Mouse (Mus musculus): ENCODE results near the gene Gm9573. TPM values are rescaled to one million over a fixed set of nuclear protein-coding genes. Genes with fewer than 3 reads are reported as not detected.
A peak's percentile ranks its signal among the peaks of the same experiment; 100 is the strongest.

The Gm9573 gene
- polyA plus RNA-seq, 1 experiment, result not detected

GRCm38 (mm10) chr17:35587291-35587690, 39.1 kb downstream of the Gm9573 start:
- no peak for DNase-seq
- Histone ChIP-seq H3K4me1 (ENCODE audit: control insufficient read depth, insufficient read depth, low read length) (no peaks in the 10 kb centered on the region), H3K27me3 (replicated peaks; ENCODE audit: control insufficient read depth, insufficient read depth, low read length) (no peaks in the 10 kb centered on the region), H3K4me3 (ENCODE audit: insufficient read depth, low read depth, low read length) (no peak overlapping the region), H3K27ac (ENCODE audit: insufficient read depth, low read depth, low read length) (no peak overlapping the region), H3K36me3 (ENCODE audit: control insufficient read depth, insufficient read depth, low read length) (no peaks in the 10 kb centered on the region)
- no peak for TF ChIP-seq CTCF (conservative IDR thresholded peaks at IDR 0.05; ENCODE audit: insufficient read depth, insufficient read length, low read depth, low read length)
- TF ChIP-seq POLR2A (IDR thresholded peaks at IDR 0.05; ENCODE audit: low read depth, low read length), result no peak
- WGBS, result 87% methylated on average over 1 of the region's 1 CpGs

GRCm38 (mm10) chr17:35584330-35584937, 42.0 kb downstream of the Gm9573 start:
- no peak overlapping the region for H3K4me3 ChIP-seq (ENCODE audit: insufficient read depth, low read depth, low read length)
- H3K27ac ChIP-seq (ENCODE audit: insufficient read depth, low read depth, low read length), result no peak overlapping the region
- 13% methylated on average over 16 of the region's 16 CpGs for WGBS
- H3K27me3 ChIP-seq (replicated peaks; ENCODE audit: control insufficient read depth, insufficient read depth, low read length), result no peaks in the 10 kb centered on the region
- peak; percentile 95 for TF ChIP-seq CTCF (conservative IDR thresholded peaks at IDR 0.05; ENCODE audit: insufficient read depth, insufficient read length, low read depth, low read length)
- TF ChIP-seq POLR2A (IDR thresholded peaks at IDR 0.05; ENCODE audit: low read depth, low read length), result no peak
- H3K36me3 ChIP-seq (ENCODE audit: control insufficient read depth, insufficient read depth, low read length), result no peaks in the 10 kb centered on the region
- peak; percentile 76 for DNase-seq
- no peaks in the 10 kb centered on the region for H3K4me1 ChIP-seq (ENCODE audit: control insufficient read depth, insufficient read depth, low read length)

GRCm38 (mm10) chr17:35582900-35583299, 43.5 kb downstream of the Gm9573 start:
- no peak for TF ChIP-seq POLR2A (IDR thresholded peaks at IDR 0.05; ENCODE audit: low read depth, low read length)
- peak; percentile 51 for TF ChIP-seq CTCF (conservative IDR thresholded peaks at IDR 0.05; ENCODE audit: insufficient read depth, insufficient read length, low read depth, low read length)
- Histone ChIP-seq H3K36me3 (ENCODE audit: control insufficient read depth, insufficient read depth, low read length) (no peaks in the 10 kb centered on the region), H3K4me1 (ENCODE audit: control insufficient read depth, insufficient read depth, low read length) (no peaks in the 10 kb centered on the region), H3K27ac (ENCODE audit: insufficient read depth, low read depth, low read length) (no peak overlapping the region), H3K27me3 (replicated peaks; ENCODE audit: control insufficient read depth, insufficient read depth, low read length) (no peaks in the 10 kb centered on the region), H3K4me3 (ENCODE audit: insufficient read depth, low read depth, low read length) (no peak overlapping the region)
- DNase-seq, result no peak
- WGBS, result 98% methylated on average over 1 of the region's 1 CpGs

- no peak for TF ChIP-seq POLR2A (IDR thresholded peaks at IDR 0.05; ENCODE audit: low read depth, low read length)
- peak; percentile 100; the same call in 1 of the 2 replicates for TF ChIP-seq CTCF (conservative IDR thresholded peaks at IDR 0.05; ENCODE audit: insufficient read depth, insufficient read length, low read depth, low read length)
- H3K36me3 ChIP-seq (ENCODE audit: control insufficient read depth, insufficient read depth, low read length), result no peaks in the 10 kb centered on the region
- H3K27me3 ChIP-seq (replicated peaks; ENCODE audit: control insufficient read depth, insufficient read depth, low read length), result no peaks in the 10 kb centered on the region
- 17% methylated on average over 6 of the region's 6 CpGs for WGBS
- H3K27ac ChIP-seq (ENCODE audit: insufficient read depth, low read depth, low read length), result no peak overlapping the region
- H3K4me3 ChIP-seq (ENCODE audit: insufficient read depth, low read depth, low read length), result no peak overlapping the region
- peak; percentile 84 for DNase-seq
- H3K4me1 ChIP-seq (ENCODE audit: control insufficient read depth, insufficient read depth, low read length), result no peaks in the 10 kb centered on the region
Observed at GRCm38 (mm10) chr17:35578211-35578610, 48.2 kb downstream of the Gm9573 start.

GRCm38 (mm10) chr17:35571477-35571876, 55.0 kb downstream of the Gm9573 start:
- H3K27ac ChIP-seq (ENCODE audit: insufficient read depth, low read depth, low read length), result no peak overlapping the region
- H3K4me1 ChIP-seq (ENCODE audit: control insufficient read depth, insufficient read depth, low read length), result no peaks in the 10 kb centered on the region
- TF ChIP-seq POLR2A (IDR thresholded peaks at IDR 0.05; ENCODE audit: low read depth, low read length) (no peak), CTCF (conservative IDR thresholded peaks at IDR 0.05; ENCODE audit: insufficient read depth, insufficient read length, low read depth, low read length) (no peak)
- 95% methylated on average over 7 of the region's 7 CpGs for WGBS
- H3K27me3 ChIP-seq (replicated peaks; ENCODE audit: control insufficient read depth, insufficient read depth, low read length), result no peaks in the 10 kb centered on the region; the same call in 1 of the 2 replicates
- H3K4me3 ChIP-seq (ENCODE audit: insufficient read depth, low read depth, low read length), result no peak overlapping the region
- no peaks in the 10 kb centered on the region for H3K36me3 ChIP-seq (ENCODE audit: control insufficient read depth, insufficient read depth, low read length)
- no peak for DNase-seq

GRCm38 (mm10) chr17:35570836-35571235, 55.6 kb downstream of the Gm9573 start:
- 82% methylated on average over 14 of the region's 14 CpGs for WGBS
- no peaks in the 10 kb centered on the region for H3K4me1 ChIP-seq (ENCODE audit: control insufficient read depth, insufficient read depth, low read length)
- TF ChIP-seq POLR2A (IDR thresholded peaks at IDR 0.05; ENCODE audit: low read depth, low read length), result no peak
- no peak for TF ChIP-seq CTCF (conservative IDR thresholded peaks at IDR 0.05; ENCODE audit: insufficient read depth, insufficient read length, low read depth, low read length)
- DNase-seq, result no peak
- no peak overlapping the region for H3K27ac ChIP-seq (ENCODE audit: insufficient read depth, low read depth, low read length)
- H3K36me3 ChIP-seq (ENCODE audit: control insufficient read depth, insufficient read depth, low read length), result no peaks in the 10 kb centered on the region
- H3K4me3 ChIP-seq (ENCODE audit: insufficient read depth, low read depth, low read length), result no peak overlapping the region
- H3K27me3 ChIP-seq (replicated peaks; ENCODE audit: control insufficient read depth, insufficient read depth, low read length), result no peaks in the 10 kb centered on the region; the same call in 1 of the 2 replicates

- Histone ChIP-seq H3K36me3 (ENCODE audit: control insufficient read depth, insufficient read depth, low read length) (no peaks in the 10 kb centered on the region), H3K4me3 (ENCODE audit: insufficient read depth, low read depth, low read length) (no peak overlapping the region), H3K27ac (ENCODE audit: insufficient read depth, low read depth, low read length) (no peak overlapping the region), H3K4me1 (ENCODE audit: control insufficient read depth, insufficient read depth, low read length) (no peaks in the 10 kb centered on the region), H3K27me3 (replicated peaks; ENCODE audit: control insufficient read depth, insufficient read depth, low read length) (no peaks in the 10 kb centered on the region; the same call in 1 of the 2 replicates)
- 11% methylated on average over 28 of the region's 28 CpGs for whole genome bisulfite sequencing
- no peak for TF ChIP-seq POLR2A (IDR thresholded peaks at IDR 0.05; ENCODE audit: low read depth, low read length)
- TF ChIP-seq CTCF (conservative IDR thresholded peaks at IDR 0.05; ENCODE audit: insufficient read depth, insufficient read length, low read depth, low read length), result no peak
- no peak for DNase-seq
Observed at GRCm38 (mm10) chr17:35569091-35569944, 57.1 kb downstream of the Gm9573 start.

Other genes starting within 250 kb of the Gm9573 start
- gene H2-Q4, start 247.0 kb downstream of the Gm9573 start, polyA plus RNA-seq (2012; rRNA removed), result 48.1 and 55.9 TPM in 2 replicates
- 72.1 and 84.0 TPM in 2 replicates for gene H2-Q6, start 201.8 kb downstream of the Gm9573 start, polyA plus RNA-seq (2012; rRNA removed)
- gene H2-Q7, start 187.5 kb downstream of the Gm9573 start, polyA plus RNA-seq (2012; rRNA removed), result 112 and 139 TPM in 2 replicates
- 6.7 and 8.3 TPM in 2 replicates for gene H2-Q10, start 156.5 kb downstream of the Gm9573 start, polyA plus RNA-seq (2012; rRNA removed)
- gene Pou5f1, start 120.6 kb downstream of the Gm9573 start, polyA plus RNA-seq (2012; rRNA removed), result not detected in 2 replicates
- 5.6 and 6.0 TPM in 2 replicates for gene Tcf19, start 109.8 kb downstream of the Gm9573 start, polyA plus RNA-seq (2012; rRNA removed)
- gene Cchcr1, start 109.5 kb downstream of the Gm9573 start, polyA plus RNA-seq (2012; rRNA removed), result 6.9 and 7.5 TPM in 2 replicates
- 0.19 and 0.38 TPM in 2 replicates for gene Psors1c2, start 93.4 kb downstream of the Gm9573 start, polyA plus RNA-seq (2012; rRNA removed)
- 0.67 and 1.3 TPM in 2 replicates for gene Cdsn, start 74.5 kb downstream of the Gm9573 start, polyA plus RNA-seq (2012; rRNA removed)
- 0.07 and 0.08 TPM in 2 replicates for gene 2300002M23Rik, start 59.2 kb downstream of the Gm9573 start, polyA plus RNA-seq (2012; rRNA removed)
- gene Sfta2, start 25.1 kb downstream of the Gm9573 start, polyA plus RNA-seq (2012; rRNA removed), result 0.80 and 1.3 TPM in 2 replicates
- not detected in 2 replicates for gene Mucl3, start 17.1 kb upstream of the Gm9573 start, polyA plus RNA-seq (2012; rRNA removed)
- 21.5 and 31.3 TPM in 2 replicates for gene Vars2, start 41.0 kb upstream of the Gm9573 start, polyA plus RNA-seq (2012; rRNA removed)
- gene Gtf2h4, start 47.1 kb upstream of the Gm9573 start, polyA plus RNA-seq (2012; rRNA removed), result 28.7 and 29.1 TPM in 2 replicates
- gene Ddr1, start 78.0 kb upstream of the Gm9573 start, polyA plus RNA-seq (2012; rRNA removed), result 91.2 and 109 TPM in 2 replicates
- gene Ier3, start 195.0 kb upstream of the Gm9573 start, polyA plus RNA-seq (2012; rRNA removed), result 26.3 and 28.4 TPM in 2 replicates
- 45.3 and 45.7 TPM in 2 replicates for gene Flot1, start 196.6 kb upstream of the Gm9573 start, polyA plus RNA-seq (2012; rRNA removed)
- 98.9 and 109 TPM in 2 replicates for gene Tubb5, start 211.7 kb upstream of the Gm9573 start, polyA plus RNA-seq (2012; rRNA removed)
- 5.7 TPM in 2 replicates for gene Mdc1, start 214.9 kb upstream of the Gm9573 start, polyA plus RNA-seq (2012; rRNA removed)
- gene Nrm, start 234.7 kb upstream of the Gm9573 start, polyA plus RNA-seq (2012; rRNA removed), result 4.0 and 6.3 TPM in 2 replicates
- 12.4 and 17.8 TPM in 2 replicates for gene Ppp1r18, start 239.0 kb upstream of the Gm9573 start, polyA plus RNA-seq (2012; rRNA removed)